Mouse (Mus musculus): ENCODE measurements around the gene Fmnl2. TPM values are rescaled to one million over a fixed set of nuclear protein-coding genes. Genes with fewer than 3 reads are reported as not detected.

Fmnl2 gene
- polyA plus RNA-seq, 1 experiment from 2014 or later, result 3.5 TPM

DNA sequence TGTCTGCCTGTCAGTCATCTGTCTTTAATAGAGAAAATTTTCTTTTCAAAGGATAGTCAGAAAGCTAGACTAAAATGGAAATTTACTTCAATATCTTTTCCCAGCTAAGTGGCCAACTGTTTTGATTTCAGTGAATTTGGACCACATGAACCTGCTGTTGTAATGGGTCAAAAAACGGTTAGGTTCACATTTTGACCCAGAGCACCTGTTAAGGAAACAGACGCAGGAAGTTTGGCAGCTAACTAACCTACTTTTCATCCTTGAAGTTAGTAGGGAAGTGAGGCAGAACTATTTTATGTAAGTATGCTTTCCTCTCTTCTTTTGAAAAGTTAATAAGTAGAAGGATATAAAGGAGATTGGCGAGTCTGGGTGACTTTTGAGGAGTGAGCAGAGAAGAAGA lies 69.7 kb downstream of the Fmnl2 start:
- H3K9ac ChIP-seq (replicated peaks; ENCODE audit: low read depth), result no peak overlapping the region
- no peaks in the 10 kb centered on the region for H3K9me3 ChIP-seq (ENCODE audit: low read length)
- H3K27ac ChIP-seq (ENCODE audit: low read length), result no peak overlapping the region
- WGBS, result 67% methylated on average over 3 of the region's 3 CpGs
- 0 out of 2 replicates have a peak, but pooled peaks cover 16% of the 10 kb centered on the region for H3K27me3 ChIP-seq (replicated peaks; ENCODE audit: insufficient read depth, low read length)
- H3K4me2 ChIP-seq (replicated peaks; ENCODE audit: low read depth, low read length), result no peak overlapping the region
- 0 out of 2 replicates have a peak, but pooled peaks cover 8% of the 10 kb centered on the region for H3K4me1 ChIP-seq (ENCODE audit: insufficient read depth, low read depth, low read length)
- no peak overlapping the region for H3K4me3 ChIP-seq (ENCODE audit: low read depth, low read length)
- TF ChIP-seq CTCF (IDR thresholded peaks at IDR 0.05) (no peak), EP300 (IDR thresholded peaks at IDR 0.05) (no peak)
- H3K36me3 ChIP-seq (ENCODE audit: insufficient read depth, low read length), result no peaks in the 10 kb centered on the region
- ATAC-seq (no peak), DNase-seq (ENCODE audit: low spot score) (no peak)

DNA sequence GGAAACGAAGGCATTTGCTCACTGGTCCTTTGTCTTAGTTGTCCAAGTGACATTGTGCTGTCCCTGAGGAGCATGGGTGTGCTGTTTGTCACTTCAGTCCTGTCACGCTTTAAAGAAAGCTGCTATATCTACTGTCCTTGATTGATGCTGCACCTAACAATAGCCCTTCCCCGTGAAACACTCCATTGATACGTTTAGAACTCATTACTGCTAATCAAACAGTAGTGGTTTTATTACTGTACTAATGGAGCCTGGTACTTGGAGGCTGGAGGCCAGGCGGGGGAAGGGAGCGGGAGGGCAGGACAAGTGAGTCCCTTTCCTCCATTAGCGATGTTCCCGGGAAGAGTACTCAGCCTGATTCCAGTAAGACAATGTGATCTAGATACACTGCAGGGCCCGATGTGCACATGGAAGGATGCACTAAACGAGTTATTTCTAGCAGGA lies 70.2 kb downstream of the Fmnl2 start:
- Histone ChIP-seq H3K4me1 (ENCODE audit: insufficient read depth, low read depth, low read length) (0 out of 2 replicates have a peak, but pooled peaks cover 8% of the 10 kb centered on the region), H3K9ac (replicated peaks; ENCODE audit: low read depth) (no peak overlapping the region), H3K4me3 (ENCODE audit: low read depth, low read length) (no peak overlapping the region), H3K9me3 (ENCODE audit: low read length) (no peaks in the 10 kb centered on the region), H3K4me2 (replicated peaks; ENCODE audit: low read depth, low read length) (no peak overlapping the region), H3K27me3 (replicated peaks; ENCODE audit: insufficient read depth, low read length) (0 out of 2 replicates have a peak, but pooled peaks cover 16% of the 10 kb centered on the region), H3K27ac (ENCODE audit: low read length) (no peak overlapping the region), H3K36me3 (ENCODE audit: insufficient read depth, low read length) (no peaks in the 10 kb centered on the region)
- no peak for ATAC-seq
- no peak for DNase-seq (ENCODE audit: low spot score)
- WGBS, result 57% methylated on average over 10 of the region's 10 CpGs
- TF ChIP-seq CTCF (IDR thresholded peaks at IDR 0.05) (no peak), EP300 (IDR thresholded peaks at IDR 0.05) (no peak)

DNA sequence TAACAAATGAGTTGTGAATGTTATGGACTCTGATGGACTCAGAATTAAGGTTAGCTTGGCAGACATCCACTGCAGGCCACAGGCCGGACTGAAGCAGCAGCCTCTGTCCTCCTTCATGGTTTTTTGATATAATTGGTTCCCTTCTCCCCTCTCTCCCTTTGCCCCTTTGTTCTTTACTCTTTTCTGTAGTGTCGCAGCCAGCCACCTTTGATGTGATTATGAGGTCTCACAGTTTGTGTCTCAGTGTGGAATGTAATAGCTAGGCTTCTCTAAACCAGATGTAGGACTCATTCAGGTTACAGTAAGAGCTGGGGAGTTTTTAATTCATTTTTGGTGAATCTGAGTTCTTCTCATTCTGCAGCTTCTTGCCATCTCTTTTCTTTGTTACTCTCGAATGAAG lies 70.7 kb downstream of the Fmnl2 start:
- H3K9ac ChIP-seq (replicated peaks; ENCODE audit: low read depth), result no peak overlapping the region
- H3K4me1 ChIP-seq (ENCODE audit: insufficient read depth, low read depth, low read length), result 0 out of 2 replicates have a peak, but pooled peaks cover 8% of the 10 kb centered on the region
- TF ChIP-seq EP300 (IDR thresholded peaks at IDR 0.05) (no peak), CTCF (IDR thresholded peaks at IDR 0.05) (no peak)
- DNase-seq (ENCODE audit: low spot score), result no peak
- no peak for ATAC-seq
- WGBS, result 70% methylated on average over 3 of the region's 3 CpGs
- H3K4me2 ChIP-seq (replicated peaks; ENCODE audit: low read depth, low read length), result no peak overlapping the region
- H3K9me3 ChIP-seq (ENCODE audit: low read length), result no peaks in the 10 kb centered on the region
- no peaks in the 10 kb centered on the region for H3K36me3 ChIP-seq (ENCODE audit: insufficient read depth, low read length)
- H3K4me3 ChIP-seq (ENCODE audit: low read depth, low read length), result no peak overlapping the region
- 0 out of 2 replicates have a peak, but pooled peaks cover 16% of the 10 kb centered on the region for H3K27me3 ChIP-seq (replicated peaks; ENCODE audit: insufficient read depth, low read length)
- no peak overlapping the region for H3K27ac ChIP-seq (ENCODE audit: low read length)

DNA sequence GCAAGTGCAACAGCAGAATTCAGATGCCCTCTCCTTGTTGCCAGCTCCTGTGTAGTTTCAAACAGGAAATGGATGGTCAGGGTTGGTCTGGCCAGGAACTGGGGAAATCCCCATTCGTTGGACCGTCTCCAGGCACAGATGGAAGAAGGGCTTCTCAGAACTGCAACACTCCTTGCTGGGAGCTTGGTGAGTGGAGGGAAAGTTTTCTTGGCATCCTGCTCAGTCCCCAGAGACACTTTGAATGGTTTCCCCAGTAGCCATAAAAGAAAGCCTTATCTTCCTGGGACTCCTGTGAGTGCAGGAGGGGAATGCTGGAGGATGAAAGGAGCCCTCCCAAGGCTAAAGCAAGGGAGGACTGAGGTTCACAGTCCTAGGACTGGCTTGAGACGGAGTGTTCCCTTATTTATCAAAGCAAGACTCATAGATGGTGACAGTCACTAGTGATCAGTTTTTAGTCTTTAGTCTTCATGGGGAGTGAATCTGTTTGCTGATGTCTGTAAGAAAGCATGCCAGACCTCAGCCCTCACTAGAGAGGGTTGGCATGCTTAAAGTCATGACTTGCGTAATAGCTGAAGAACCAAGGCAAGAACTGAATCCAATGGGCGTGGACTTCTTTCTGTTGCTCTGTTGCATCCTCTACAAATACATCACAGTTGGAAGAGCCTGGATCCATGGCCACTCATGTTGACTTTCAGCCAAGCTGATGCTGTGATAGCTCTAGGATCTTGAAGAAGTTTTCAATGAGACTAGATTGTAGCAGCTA lies 72.6 kb downstream of the Fmnl2 start:
- peak; percentile 59 for DNase-seq (ENCODE audit: low spot score)
- H3K27ac ChIP-seq (ENCODE audit: low read length), result no peak overlapping the region
- WGBS, result 63% methylated on average over 5 of the region's 5 CpGs
- H3K9ac ChIP-seq (replicated peaks; ENCODE audit: low read depth), result no peak overlapping the region
- 0 out of 2 replicates have a peak, but pooled peaks cover 16% of the 10 kb centered on the region for H3K27me3 ChIP-seq (replicated peaks; ENCODE audit: insufficient read depth, low read length)
- H3K4me3 ChIP-seq (ENCODE audit: low read depth, low read length), result no peak overlapping the region
- H3K4me2 ChIP-seq (replicated peaks; ENCODE audit: low read depth, low read length), result no peak overlapping the region
- TF ChIP-seq EP300 (IDR thresholded peaks at IDR 0.05) (no peak; the same call in 1 of the 2 replicates), CTCF (IDR thresholded peaks at IDR 0.05) (no peak)
- H3K4me1 ChIP-seq (ENCODE audit: insufficient read depth, low read depth, low read length), result 0 out of 2 replicates have a peak, but pooled peaks cover 11% of the 10 kb centered on the region
- peak; percentile 53 for ATAC-seq
- H3K9me3 ChIP-seq (ENCODE audit: low read length), result no peaks in the 10 kb centered on the region
- no peaks in the 10 kb centered on the region for H3K36me3 ChIP-seq (ENCODE audit: insufficient read depth, low read length)

DNA sequence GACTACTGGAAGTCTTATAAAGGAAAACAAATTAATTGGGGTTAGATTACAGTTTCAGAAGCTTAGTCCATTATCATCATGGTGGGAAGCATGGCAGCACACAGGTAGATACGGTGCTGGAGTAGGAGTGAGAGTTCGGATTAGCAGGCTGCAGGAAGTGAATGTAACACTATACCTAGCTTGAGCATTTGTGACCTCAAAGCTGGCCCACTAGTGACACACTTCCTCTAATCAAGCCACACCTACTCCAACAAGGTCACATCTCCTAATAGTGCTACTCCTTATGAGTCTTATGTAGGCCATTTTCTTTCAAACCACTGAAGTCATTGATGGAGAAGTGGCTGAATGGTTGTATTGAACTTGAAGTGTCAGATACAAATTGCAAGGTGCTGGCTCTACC lies 73.7 kb downstream of the Fmnl2 start:
- Histone ChIP-seq H3K36me3 (ENCODE audit: insufficient read depth, low read length) (no peaks in the 10 kb centered on the region), H3K4me3 (ENCODE audit: low read depth, low read length) (no peak overlapping the region), H3K4me2 (replicated peaks; ENCODE audit: low read depth, low read length) (no peak overlapping the region), H3K9me3 (ENCODE audit: low read length) (no peaks in the 10 kb centered on the region), H3K4me1 (ENCODE audit: insufficient read depth, low read depth, low read length) (0 out of 2 replicates have a peak, but pooled peaks cover 11% of the 10 kb centered on the region), H3K27me3 (replicated peaks; ENCODE audit: insufficient read depth, low read length) (0 out of 2 replicates have a peak, but pooled peaks cover 16% of the 10 kb centered on the region), H3K27ac (ENCODE audit: low read length) (no peak overlapping the region), H3K9ac (replicated peaks; ENCODE audit: low read depth) (no peak overlapping the region)
- WGBS, result 86% methylated on average over 2 of the region's 2 CpGs
- DNase-seq (ENCODE audit: low spot score) (no peak), ATAC-seq (no peak)
- TF ChIP-seq EP300 (IDR thresholded peaks at IDR 0.05), result no peak
- no peak for TF ChIP-seq CTCF (IDR thresholded peaks at IDR 0.05)

DNA sequence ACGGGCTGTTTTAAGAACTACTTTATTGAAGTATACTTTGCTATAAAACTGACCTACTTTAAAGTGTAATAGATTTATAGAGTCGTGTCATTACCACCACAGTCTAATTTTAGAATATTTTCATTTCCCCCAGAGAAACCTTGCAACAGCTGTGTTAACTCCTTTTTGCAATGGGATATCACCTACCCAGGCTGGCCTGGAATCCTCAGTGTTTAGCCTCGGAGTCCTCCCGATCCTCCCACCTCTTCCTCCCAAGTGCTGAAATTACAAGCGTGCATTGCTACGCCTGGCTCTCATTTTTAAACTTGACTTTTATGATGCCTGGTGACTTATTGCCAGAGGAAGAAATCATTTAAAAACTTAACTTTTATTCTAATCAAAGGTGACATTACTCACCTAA lies 78.2 kb downstream of the Fmnl2 start:
- Histone ChIP-seq H3K27me3 (replicated peaks; ENCODE audit: insufficient read depth, low read length) (no peaks in the 10 kb centered on the region), H3K4me1 (ENCODE audit: insufficient read depth, low read depth, low read length) (peaks cover 5% of the 10 kb centered on the region; the same call in 1 of the 2 replicates), H3K9me3 (ENCODE audit: low read length) (no peaks in the 10 kb centered on the region), H3K4me3 (ENCODE audit: low read depth, low read length) (no peak overlapping the region), H3K27ac (ENCODE audit: low read length) (no peak overlapping the region), H3K4me2 (replicated peaks; ENCODE audit: low read depth, low read length) (no peak overlapping the region), H3K36me3 (ENCODE audit: insufficient read depth, low read length) (no peaks in the 10 kb centered on the region), H3K9ac (replicated peaks; ENCODE audit: low read depth) (no peak overlapping the region)
- no peak for ATAC-seq
- 78% methylated on average over 6 of the region's 6 CpGs for WGBS
- DNase-seq (ENCODE audit: low spot score), result no peak
- TF ChIP-seq EP300 (IDR thresholded peaks at IDR 0.05) (no peak), CTCF (IDR thresholded peaks at IDR 0.05) (no peak)
